Mouse (Mus musculus) thymus, postnatal 4 days (tissue): ENCODE data around the gene Kcnh2.

Source experiments
- DNase-seq: peaks from one replicate; pipeline ENCODE4 v3.0.0; 2021

Kcnh2 gene

DNA sequence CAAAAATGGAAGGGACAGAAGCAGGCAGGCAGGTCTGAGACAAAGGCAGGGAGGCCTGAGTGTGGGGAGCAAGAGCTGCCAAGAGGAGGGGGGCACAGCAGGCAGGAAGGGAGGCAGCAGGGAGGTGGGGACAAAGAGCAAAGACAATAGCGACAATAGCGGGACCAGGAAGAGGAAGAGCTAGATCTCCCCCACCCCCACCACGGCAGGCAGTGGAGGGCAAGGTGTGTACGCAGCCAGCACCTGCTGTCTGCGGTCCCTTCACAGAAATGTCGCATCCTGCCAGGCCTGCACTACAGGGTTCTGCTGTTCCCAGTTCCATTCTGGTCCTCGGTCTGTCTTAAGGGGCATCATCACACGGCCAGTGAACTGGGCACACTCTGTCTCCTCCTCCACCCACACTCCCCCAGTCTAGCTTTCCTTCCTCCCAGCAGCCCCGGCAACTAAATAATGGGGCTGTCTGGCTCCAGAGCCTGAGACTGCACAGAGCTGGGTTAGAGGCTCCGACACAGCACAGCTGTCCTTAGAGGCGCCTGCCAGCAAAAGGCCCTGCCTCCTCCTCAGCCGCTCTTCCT lies 6.8 kb downstream of the Kcnh2 start:
- peak; percentile 90 for DNase-seq

- DNase-seq = peak; percentile 71
These were observed 7.4 kb downstream of the Kcnh2 start for GRCm38 (mm10) chr5:24343977-24344436.

DNA sequence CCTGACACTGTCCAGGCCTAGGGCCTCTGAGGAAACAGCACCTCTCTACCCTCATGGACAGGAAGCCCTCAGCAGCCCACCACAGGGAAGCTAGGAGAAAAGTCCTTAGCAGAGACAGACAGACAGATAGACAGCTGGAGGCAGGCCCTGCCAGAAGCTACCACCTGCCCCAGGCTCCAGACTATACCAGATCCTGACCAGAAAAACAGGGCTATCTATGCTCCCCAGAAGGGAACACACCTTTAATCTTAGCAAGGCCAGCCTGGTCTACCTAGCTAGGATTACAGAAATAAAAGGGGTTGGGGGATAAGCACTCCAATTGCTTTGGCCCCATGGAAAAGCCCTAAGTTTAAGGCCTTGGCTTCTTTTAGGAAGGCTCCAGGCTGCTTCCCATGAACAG lies 8.0 kb downstream of the Kcnh2 start:
- no peak for DNase-seq

DNA sequence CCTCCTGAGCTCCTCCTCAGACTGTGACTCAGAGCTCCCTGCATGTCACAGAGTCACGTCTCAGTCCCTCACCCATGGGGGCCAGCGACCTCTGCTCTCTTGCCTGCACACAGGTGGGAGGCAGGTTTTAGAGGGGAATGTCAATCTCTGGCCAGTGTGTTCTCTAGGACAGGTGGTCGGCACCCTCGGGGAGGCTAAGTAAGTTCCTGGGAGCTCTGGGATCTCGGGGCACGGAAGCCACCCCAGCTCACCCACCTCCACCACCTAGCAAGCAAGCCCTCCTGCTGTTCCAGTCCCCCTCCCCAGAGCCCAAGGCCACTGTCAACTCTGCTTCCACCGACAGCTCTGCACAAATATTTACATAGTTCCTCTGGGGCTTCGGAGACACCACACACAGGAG lies 8.4 kb downstream of the Kcnh2 start:
- DNase-seq = no peak

- DNase-seq = no peak
These were observed 9.0 kb downstream of the Kcnh2 start for GRCm38 (mm10) chr5:24342205-24342963.

DNA sequence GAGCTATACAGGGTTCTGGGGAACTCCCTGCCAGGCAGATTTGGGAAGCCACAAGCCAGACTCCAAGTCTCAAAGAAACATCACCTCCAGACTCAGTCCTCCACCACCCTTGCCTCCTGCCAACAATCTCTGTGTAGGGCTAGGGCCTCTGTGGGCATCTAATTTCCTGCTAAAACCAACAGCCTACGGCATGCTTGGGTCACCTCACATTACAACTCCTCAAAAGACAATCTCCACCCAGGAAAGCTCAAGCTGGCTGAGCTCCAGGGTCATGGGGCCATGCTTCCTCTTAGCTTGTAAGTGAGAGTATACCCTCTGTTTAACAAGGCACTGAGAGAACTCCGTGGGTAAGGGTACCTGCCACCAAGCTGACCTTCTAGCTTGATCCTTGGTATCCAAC lies 13.6 kb downstream of the Kcnh2 start:
- no peak for DNase-seq

DNA sequence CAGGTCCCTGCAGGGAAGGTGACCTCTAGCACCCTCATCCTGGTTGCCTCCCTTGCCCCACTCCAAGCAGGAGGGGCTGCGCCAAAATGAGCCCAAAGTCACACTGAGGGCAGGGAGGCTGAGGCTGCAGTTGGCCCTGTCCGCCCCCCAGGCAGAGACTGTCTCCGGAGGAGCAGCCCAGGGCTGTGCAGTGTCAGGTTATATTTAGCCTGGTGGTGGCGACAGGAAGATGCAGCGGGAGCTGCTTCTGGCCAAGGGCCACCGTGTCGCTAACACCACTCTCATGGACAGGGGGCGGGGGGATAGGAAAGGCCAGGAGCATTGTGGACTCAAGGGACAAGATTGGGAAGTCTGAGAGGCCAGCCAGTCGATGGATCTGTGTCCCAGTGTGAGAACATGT lies 14.0 kb downstream of the Kcnh2 start:
- DNase-seq = no peak

DNA sequence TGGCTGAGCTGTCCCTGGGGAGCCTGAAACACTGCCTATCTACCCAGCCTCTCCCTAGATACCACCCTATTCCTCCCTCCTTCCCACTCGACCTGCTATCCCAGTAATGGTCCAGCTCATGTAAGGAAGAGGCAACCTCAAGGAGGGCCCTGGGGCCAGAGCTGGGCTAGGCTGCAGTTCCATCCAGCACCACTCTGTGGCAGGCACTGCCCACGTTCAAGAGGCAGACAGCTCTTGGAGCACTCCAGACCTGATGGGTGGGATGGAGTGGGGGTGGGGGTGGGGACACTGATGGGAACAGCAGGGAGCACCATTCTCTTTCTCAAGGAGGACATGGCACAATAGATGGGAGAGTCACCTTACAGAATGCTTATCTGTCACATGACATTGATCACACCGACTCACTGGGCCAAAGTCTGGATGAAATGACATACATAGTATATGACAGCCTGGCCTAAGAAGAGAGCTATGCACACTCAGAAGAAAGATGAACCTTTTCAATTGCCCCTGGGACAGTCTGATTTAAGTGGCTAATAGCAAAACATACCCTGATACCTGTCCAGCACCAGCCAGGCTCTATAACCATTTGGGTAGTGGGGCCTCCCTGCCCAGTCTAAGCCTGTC lies 15.4 kb downstream of the Kcnh2 start:
- DNase-seq = peak; percentile 75

- DNase-seq = no peak
These were observed 16.7 kb downstream of the Kcnh2 start for GRCm38 (mm10) chr5:24334749-24335148.

DNA sequence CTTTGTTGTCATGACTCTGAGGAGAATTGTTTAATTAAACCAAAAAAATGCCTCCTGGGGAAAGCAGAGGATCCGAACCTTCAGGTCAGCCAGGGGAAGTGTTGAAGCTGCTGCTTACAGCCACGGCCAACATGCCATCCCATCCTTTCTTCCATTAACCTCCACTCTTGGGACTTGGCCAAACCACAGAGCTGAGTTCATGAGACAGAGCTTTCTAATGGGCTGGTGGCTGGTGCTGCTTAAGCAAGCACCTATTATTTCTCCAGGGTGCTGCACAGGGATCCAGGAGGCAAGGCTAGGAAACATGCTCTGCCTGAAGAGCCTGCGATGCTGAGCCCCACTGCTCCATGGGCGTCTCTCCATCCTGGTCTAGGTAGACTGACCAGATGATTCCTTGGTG lies 19.0 kb downstream of the Kcnh2 start:
- DNase-seq = no peak

- DNase-seq = no peak
These were observed 21.5 kb downstream of the Kcnh2 start for GRCm38 (mm10) chr5:24329965-24330298.

- no peak for DNase-seq
These were observed 22.0 kb downstream of the Kcnh2 start for GRCm38 (mm10) chr5:24329212-24329964.

DNA sequence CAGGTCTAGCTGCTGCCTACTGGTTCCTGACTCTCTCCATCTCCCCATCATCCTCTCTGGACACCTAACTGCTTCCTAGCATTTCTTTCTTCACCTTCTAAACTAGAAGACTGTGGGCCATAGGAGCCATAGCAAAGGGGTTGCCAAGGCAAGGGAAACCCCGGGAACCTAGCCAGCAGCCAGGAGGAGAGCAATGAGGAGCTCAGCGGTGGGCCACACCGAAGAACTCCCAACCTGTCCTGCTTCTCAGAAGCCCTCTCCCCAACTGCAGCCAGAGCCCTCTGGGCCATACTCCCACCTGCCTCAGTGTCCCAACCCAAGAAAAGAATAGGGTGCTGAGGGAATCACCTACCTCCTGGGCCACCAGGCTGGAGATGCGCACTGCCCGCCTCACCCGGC lies 22.6 kb downstream of the Kcnh2 start:
- no peak for DNase-seq

DNA sequence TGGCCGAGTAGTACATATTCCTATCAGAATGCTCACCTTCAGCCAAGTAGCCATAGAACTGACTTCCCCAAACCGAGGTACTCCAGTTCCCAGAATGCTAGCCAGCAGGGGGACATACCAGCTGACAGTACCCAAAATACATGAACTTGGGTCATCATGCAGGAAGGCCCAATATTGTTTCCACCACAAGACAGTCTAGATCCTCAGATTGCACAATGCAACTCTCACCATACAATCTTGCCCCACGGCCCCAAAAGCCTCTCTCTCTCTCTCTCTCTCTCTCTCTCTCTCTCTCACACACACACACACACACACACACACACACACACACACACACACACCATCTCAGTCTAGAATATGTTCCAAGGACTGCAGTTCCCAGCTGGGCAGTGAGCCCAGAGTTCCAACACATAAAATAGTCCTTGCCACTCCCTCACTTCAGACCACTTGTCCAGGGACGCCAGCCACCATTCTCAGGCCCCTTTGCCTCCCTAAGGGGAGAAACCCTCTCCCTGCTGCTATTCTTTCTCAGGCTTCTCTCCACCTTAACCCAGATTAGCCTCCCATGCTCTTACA lies 24.5 kb downstream of the Kcnh2 start:
- no peak for DNase-seq

DNA sequence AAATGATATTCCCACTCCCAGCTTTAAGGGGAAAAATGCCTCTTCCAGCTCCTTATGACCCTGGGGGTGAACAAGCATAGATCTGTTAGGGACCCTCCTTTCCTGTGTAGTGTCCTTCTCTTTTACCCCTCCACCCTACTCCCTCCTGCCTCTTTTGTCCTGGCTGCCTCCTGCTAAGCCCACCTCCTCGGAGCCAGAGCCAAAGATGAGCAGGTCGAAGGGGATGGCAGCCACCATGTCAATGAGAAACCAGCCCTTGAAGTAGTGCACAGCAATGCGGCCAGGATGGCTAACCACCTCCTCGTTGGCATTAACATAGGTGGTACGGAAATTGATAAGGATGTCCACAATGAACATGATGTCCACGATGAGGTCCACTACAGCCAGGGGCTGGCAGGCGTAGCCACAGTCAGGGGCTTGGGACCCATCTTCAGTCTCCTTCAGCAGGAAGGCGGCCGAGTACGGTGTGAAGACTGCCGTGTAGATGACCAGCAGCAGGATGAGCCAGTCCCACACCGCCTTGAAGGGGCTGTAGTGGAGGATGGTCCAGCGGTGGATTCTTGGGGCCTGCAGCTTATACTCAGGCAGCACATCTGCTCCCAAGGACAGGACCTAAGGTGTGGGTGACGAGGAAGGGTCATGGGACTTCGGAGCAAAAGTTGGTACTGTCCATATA lies 25.1 kb downstream of the Kcnh2 start:
- DNase-seq = no peak

GRCm38 (mm10) chr5:24325251-24325650 lies 26.2 kb downstream of the Kcnh2 start:
- no peak for DNase-seq

DNA sequence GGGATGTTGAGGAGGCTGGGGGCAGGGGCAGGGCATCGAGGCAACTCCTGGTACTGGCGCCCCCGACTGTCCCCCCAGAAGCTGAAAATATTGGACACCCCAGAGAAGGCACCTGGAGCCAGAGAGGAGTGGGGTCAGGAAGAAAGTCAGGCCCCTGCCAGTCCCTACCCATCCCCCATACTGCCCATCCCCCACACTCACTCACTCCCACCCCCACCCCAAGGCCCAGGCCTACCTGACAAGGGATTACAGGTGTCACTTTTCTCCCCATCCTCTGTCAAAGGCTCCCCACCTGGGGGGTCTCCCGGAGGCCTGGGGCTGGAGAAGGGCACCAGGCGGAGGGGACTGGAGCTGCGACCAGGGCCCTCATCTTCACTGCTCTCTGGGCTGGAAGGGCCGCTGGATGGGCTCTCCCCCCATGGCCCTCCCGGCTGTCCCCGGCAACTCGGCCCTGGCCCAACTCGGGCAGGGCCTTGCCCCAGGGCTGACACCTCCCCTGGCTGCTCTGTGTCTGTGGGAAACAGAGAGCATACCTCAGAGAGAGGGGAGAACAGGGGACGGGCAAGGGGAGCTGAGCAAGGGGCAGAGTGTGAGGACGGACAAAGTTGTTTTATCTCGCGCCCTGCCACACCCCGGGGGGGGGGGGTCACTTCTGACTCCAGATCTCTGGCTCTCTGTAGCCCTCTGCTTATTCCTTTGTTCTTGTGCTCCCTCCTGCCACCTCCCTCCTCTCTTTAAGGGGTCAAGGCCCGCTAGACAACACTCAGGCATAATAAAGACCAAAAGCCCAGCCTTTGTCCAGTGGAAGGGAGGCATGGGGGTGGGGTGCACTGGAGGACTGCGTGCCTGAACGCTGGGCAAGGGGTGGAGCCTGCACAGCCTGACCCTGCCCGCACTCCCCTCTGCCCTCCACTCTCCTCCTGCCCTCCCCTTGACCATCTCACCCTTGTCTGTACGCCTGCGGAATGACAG lies 29.4 kb downstream of the Kcnh2 start:
- DNase-seq = no peak

DNA sequence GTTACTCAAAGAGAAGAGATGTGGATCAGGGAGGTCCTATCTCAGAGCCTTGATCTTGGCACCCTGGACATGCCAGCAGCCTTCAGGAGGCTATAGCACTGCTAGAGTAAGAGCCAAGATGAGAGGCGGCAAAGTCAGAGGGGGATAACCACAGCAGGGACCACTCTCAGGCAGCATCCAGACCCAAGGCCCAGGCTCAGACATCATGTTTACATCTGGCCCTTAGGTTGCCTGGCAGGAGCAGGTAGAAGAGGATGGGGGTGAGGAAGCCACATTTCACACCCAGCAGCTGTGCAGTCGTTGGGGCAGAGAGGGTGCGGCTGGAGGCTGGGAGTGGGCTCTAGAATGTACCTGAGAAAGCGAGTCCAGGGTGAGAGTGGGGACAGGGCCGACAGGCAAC lies 30.5 kb downstream of the Kcnh2 start:
- no peak for DNase-seq

DNA sequence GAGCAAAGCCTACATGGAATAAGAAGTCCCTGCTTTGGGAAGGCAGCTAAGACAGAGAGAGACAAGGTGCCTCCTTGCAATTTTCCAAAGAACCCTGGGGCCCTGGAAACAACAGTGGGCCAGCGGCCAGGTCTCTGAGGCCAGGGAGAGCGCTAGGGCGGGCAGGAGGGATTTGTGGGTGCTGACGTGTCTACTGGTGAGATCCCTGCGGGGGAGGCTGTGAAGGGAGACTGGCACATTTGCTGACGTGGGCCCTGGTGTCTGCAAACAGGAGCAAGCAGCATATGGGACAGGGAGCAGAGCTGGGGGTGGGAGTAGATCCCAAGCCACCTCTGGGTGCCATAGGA lies 31.0 kb downstream of the Kcnh2 start:
- no peak for DNase-seq

DNA sequence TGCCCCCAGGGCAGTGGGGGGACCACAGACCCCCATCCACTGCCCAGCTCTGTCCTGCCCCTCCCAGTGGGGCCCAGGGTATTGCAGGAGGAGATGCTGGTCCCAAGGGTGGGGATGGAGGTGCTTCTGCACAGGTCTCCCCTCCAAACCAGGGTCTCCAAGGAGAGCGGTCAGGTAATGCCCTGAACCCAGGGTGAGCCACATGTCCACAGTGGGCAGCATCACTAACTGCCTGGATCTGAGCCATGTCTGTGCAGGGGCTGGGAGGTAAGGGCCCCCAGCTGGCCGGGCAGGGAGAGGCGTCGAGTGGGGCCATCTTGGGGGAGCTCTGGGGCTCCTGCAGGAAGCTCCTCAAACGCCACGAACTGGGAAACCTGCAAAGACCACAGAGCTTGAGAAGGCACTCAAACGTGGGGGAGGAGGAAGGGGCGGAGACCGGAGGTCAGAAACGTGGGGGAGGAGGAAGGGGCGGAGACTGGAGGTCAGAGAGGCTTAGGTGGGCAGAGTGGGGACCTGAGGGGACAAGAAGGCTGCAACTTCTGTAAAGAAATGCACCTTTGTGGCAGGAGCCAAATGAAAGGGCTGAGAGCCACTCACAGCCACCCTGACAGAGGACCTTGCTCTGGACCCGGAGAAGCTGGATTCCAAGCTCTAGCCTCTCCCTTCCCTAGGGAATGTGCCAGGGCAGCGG lies 31.5 kb downstream of the Kcnh2 start:
- peak; percentile 59 for DNase-seq

DNA sequence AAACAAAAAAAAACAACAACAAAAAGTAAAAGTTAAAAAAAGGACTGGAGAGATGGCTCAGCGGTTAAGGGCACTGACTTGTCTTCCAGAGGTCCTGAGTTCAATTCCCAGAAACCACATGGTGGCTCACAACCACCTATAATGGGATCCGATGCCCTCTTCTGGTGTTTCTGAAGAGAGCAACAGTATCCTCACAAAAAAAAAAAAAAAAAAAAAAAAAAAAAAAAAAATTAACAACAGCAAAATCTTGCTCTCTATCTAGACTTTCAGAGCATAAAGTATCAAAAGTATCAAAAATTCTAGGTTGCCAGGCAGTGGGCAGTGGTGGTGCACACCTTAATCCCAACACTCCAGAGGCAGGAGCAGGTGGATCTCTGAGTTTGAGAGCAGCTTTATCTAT lies 42.2 kb downstream of the Kcnh2 start:
- DNase-seq = no peak
